Mouse (Mus musculus) limb, embryonic 11.5 days (tissue): ENCODE measurements at regions not wholly inside any gene's neighbourhood (a gene's known extent, or its start where the extent isn't known, plus 50 kb on each side); places are given as distances from the start of the nearest gene placed in this dataset.

ENCODE experiments used
- ATAC-seq: fragments of 200-750 bp; cut with Nextera tagmentation; 2 replicates; pipeline ENCODE4 v1.8.0; 2017; ENCODE audit warnings: low read depth; ENCODE audit not compliant: insufficient number of reproducible peaks, low FRiP score, low TSS enrichment
- DNase-seq: peaks from one replicate; pipeline ENCODE4 v3.0.0-alpha.2; 2015; ENCODE audit warnings: low spot score
- H3K27ac ChIP-seq: fragments of 300-500 bp; sonication (generic); replicated peaks from 2 replicates; pipeline ENCODE4 v1.5.1; 2014; ENCODE audit warnings: low read depth, mild to moderate bottlenecking, low read length
- H3K27me3 ChIP-seq: fragments of 300-500 bp; sonication (generic); 2 replicates; pipeline ENCODE4 v1.6.1; 2014; ENCODE audit warnings: mild to moderate bottlenecking, low read length, mixed read lengths; ENCODE audit not compliant: control insufficient read depth, insufficient read depth
- H3K36me3 ChIP-seq: fragments of 300-500 bp; sonication (generic); 2 replicates; pipeline ENCODE4 v1.6.1; 2014; ENCODE audit warnings: mild to moderate bottlenecking, low read length, moderate library complexity, mixed read lengths; ENCODE audit not compliant: control insufficient read depth, insufficient read depth
- H3K4me1 ChIP-seq: fragments of 300-500 bp; sonication (generic); 2 replicates; pipeline ENCODE4 v1.6.1; 2014; ENCODE audit warnings: low read length, mixed read lengths; ENCODE audit not compliant: control insufficient read depth, insufficient read depth
- H3K4me2 ChIP-seq: fragments of 300-500 bp; sonication (generic); 2 replicates; pipeline ENCODE4 v1.6.1; 2014; ENCODE audit warnings: low read depth, mild to moderate bottlenecking, moderate library complexity; ENCODE audit not compliant: severe bottlenecking
- H3K4me3 ChIP-seq: fragments of 300-500 bp; sonication (generic); 2 replicates; pipeline ENCODE4 v1.5.1; 2014; ENCODE audit warnings: low read depth, low read length
- H3K9ac ChIP-seq: fragments of 300-500 bp; sonication (generic); 2 replicates; pipeline ENCODE4 v1.6.1; 2014; ENCODE audit warnings: mild to moderate bottlenecking, low read length
- H3K9me3 ChIP-seq: fragments of 300-500 bp; sonication (generic); 2 replicates; pipeline ENCODE4 v1.6.1; 2016; ENCODE audit warnings: low read length; ENCODE audit not compliant: control insufficient read depth
- WGBS: fragments of 180-500 bp; shearing (Covaris S2); extraction: QIAGEN DNeasy Blood & Tissue Kit; methylation state at CpG from one replicate; pipeline ENCODE4 v1.1.7; 2014; 5-methylcytosine and 5-hydroxymethylcytosine counted together

GRCm38 (mm10) chr13:16289633-16290032, 278.0 kb downstream of the Inhba start:
- H3K4me2 ChIP-seq = no peak overlapping the region
- no peak overlapping the region for H3K27ac ChIP-seq
- H3K36me3 ChIP-seq = no peaks in the 10 kb centered on the region
- 76% methylated on average over 2 of the region's 2 CpGs for WGBS
- H3K9ac ChIP-seq = no peak overlapping the region
- H3K9me3 ChIP-seq = no peaks in the 10 kb centered on the region
- H3K4me3 ChIP-seq = no peak overlapping the region
- H3K4me1 ChIP-seq = no peaks in the 10 kb centered on the region
- ATAC-seq = no peak
- no peaks in the 10 kb centered on the region for H3K27me3 ChIP-seq
- no peak for DNase-seq

DNA sequence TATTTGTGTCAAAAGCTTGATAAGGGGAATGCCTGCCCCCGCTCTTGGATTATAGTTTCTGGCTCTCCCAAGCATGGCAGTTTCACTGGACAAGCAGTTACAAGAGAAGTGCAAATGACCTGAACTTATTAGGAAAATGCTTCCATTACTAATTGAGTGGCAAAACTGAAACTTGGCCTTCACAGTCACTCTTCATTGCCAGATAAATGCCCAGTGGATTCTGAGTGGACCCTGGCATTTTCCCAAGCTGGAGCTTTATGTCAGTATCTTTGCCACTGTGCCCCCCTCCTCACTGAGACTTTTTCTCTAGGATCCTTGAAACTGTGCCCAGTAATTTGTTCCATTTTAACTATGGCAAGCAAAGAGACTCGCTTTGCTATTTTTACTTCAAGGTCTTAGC, 279.1 kb downstream of the Inhba start:
- no peak for DNase-seq
- H3K4me3 ChIP-seq = no peak overlapping the region
- no peak overlapping the region for H3K27ac ChIP-seq
- H3K36me3 ChIP-seq = no peaks in the 10 kb centered on the region
- no peaks in the 10 kb centered on the region for H3K9me3 ChIP-seq
- no peak overlapping the region for H3K4me2 ChIP-seq
- H3K4me1 ChIP-seq = no peaks in the 10 kb centered on the region
- no peak for ATAC-seq
- WGBS = 77% methylated on average over 2 of the region's 2 CpGs
- no peaks in the 10 kb centered on the region for H3K27me3 ChIP-seq
- no peak overlapping the region for H3K9ac ChIP-seq

DNA sequence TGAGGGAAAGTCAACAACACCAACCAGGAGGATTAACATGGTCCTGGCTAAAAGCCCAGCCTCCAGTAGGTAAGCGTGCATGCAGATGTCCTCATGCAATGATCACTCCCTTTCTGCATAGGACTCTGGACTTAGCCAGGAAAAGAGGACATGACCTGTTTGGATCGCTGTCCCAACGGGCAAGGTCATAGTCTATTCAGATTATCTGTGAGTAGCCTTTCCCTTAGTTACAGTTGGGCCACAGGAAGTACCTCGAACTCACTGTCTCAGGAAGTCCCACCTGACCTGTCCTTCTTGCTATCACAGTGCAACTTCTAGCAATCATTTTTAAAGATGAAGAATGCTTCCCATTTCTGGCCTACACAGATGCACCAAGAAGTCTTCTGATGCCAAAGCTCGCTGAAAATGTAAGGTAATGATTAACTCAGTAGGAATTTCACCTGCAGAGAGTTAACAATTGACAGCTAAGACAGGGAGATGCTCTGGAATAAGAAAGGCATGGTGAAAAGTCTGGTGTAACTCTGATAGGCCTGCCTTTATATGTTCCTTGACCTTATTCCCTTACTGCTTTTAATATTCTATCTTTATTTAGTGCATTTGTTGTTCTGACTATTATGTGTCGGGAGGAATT, 280.1 kb downstream of the Inhba start:
- H3K36me3 ChIP-seq = no peaks in the 10 kb centered on the region
- ATAC-seq (no peak), DNase-seq (no peak)
- no peak overlapping the region for H3K4me3 ChIP-seq
- H3K27ac ChIP-seq = no peak overlapping the region
- WGBS = 84% methylated on average over 6 of the region's 6 CpGs
- no peaks in the 10 kb centered on the region for H3K9me3 ChIP-seq
- H3K9ac ChIP-seq = no peak overlapping the region
- H3K27me3 ChIP-seq = no peaks in the 10 kb centered on the region
- no peaks in the 10 kb centered on the region for H3K4me1 ChIP-seq
- H3K4me2 ChIP-seq = no peak overlapping the region

DNA sequence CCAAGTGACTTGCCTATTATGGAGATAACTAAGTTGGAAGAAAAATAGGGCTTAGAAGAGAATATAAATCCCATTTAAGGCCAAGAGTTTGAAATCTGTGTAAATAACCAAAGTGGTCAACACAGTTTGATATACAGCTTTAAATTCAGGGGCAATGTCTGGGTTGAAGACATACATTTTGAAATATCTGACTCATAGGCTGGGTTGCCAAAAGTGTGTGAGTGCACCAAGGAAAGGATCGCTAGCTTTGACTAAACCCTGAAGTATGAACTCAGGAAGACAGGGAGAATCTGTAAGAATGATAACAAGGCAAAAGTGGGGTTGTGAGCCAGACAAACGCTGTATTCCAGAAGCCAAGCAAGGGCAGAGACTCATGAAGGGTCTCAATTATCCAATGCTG, 288.1 kb downstream of the Inhba start:
- no peaks in the 10 kb centered on the region for H3K27me3 ChIP-seq
- H3K4me3 ChIP-seq = no peak overlapping the region
- no peaks in the 10 kb centered on the region for H3K9me3 ChIP-seq
- H3K36me3 ChIP-seq = no peaks in the 10 kb centered on the region
- H3K4me2 ChIP-seq = no peak overlapping the region
- H3K4me1 ChIP-seq = no peaks in the 10 kb centered on the region
- H3K27ac ChIP-seq = no peak overlapping the region
- no peak for ATAC-seq
- H3K9ac ChIP-seq = no peak overlapping the region
- WGBS = 73% methylated on average over 2 of the region's 2 CpGs
- no peak for DNase-seq

GRCm38 (mm10) chr13:16314669-16315068, 303.0 kb downstream of the Inhba start:
- Histone ChIP-seq H3K27me3 (no peaks in the 10 kb centered on the region), H3K36me3 (no peaks in the 10 kb centered on the region), H3K9ac (no peak overlapping the region), H3K27ac (no peak overlapping the region), H3K4me1 (no peaks in the 10 kb centered on the region), H3K4me2 (no peak overlapping the region), H3K9me3 (no peaks in the 10 kb centered on the region), H3K4me3 (no peak overlapping the region)
- ATAC-seq = no peak
- DNase-seq = no peak
- 95% methylated on average over 2 of the region's 2 CpGs for WGBS

DNA sequence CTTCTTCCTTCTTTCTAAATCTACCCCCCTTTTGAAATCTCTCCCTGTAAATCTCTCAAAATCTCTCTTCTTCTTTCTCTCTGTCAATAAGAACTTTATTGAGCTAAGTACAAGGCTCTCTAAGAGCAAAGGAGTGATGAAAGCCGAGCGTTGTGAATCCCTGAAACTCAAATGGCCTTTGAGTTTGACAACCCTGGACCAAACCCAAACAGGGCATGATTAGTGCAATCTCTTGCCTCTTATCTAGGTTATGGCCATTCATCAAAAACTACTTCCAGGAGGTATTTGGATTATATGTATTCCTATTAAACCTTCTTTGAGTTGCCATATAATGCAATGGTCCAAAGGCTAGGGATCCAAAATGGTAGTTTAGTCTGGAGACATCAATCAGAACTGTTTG, 304.0 kb downstream of the Inhba start:
- Histone ChIP-seq H3K27ac (no peak overlapping the region), H3K27me3 (no peaks in the 10 kb centered on the region), H3K36me3 (no peaks in the 10 kb centered on the region), H3K4me3 (no peak overlapping the region), H3K9me3 (no peaks in the 10 kb centered on the region), H3K4me1 (no peaks in the 10 kb centered on the region), H3K9ac (no peak overlapping the region), H3K4me2 (no peak overlapping the region)
- DNase-seq = no peak
- ATAC-seq = no peak
- 93% methylated on average over 2 of the region's 2 CpGs for WGBS

DNA sequence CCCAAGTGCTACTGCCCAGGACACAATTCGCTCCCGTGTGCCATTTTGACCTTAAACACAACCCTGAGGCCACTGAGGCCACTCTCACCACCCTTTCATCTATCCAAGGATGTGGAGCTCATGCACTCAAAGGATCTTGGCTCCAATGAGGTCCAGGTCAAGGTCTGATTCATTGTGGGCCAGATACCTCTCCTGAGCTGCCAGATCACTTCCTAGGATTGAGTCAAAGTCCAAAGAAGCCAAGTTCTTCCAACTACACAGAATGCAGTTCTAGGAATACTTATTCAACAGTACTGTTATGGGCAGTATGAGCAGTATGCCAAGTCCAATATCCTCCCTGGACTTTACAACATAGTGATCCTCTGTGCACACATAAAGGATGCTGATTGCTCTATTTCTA, 304.9 kb downstream of the Inhba start:
- no peak overlapping the region for H3K4me3 ChIP-seq
- H3K9ac ChIP-seq = no peak overlapping the region
- ATAC-seq (no peak), DNase-seq (no peak)
- no peaks in the 10 kb centered on the region for H3K36me3 ChIP-seq
- H3K27me3 ChIP-seq = no peaks in the 10 kb centered on the region
- no peaks in the 10 kb centered on the region for H3K4me1 ChIP-seq
- H3K4me2 ChIP-seq = no peak overlapping the region
- no peaks in the 10 kb centered on the region for H3K9me3 ChIP-seq
- H3K27ac ChIP-seq = no peak overlapping the region
- WGBS = 85% methylated on average over 2 of the region's 2 CpGs

DNA sequence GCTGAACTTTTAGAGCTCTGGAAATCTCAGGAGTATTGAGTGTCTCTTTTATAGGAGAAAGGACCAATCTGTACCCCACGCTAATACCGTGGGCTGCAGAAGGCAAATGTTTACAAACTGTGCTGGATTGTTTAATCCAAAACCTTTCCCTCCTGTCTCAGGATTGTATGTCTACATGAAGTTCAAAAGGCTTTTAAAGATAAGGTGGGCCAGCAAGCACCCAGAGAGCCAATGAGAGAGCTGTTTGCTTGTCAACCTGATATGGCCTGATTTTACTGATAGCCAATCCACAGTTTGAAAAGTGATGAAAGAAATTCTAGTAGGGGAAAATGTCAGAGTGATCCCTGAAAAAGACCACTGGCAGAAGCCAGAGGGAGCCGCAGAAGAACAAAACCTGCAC, 305.8 kb downstream of the Inhba start:
- no peaks in the 10 kb centered on the region for H3K27me3 ChIP-seq
- H3K9me3 ChIP-seq = no peaks in the 10 kb centered on the region
- H3K4me2 ChIP-seq = no peak overlapping the region
- no peak overlapping the region for H3K4me3 ChIP-seq
- no peak overlapping the region for H3K9ac ChIP-seq
- ATAC-seq (no peak), DNase-seq (no peak)
- no peaks in the 10 kb centered on the region for H3K4me1 ChIP-seq
- WGBS = 44% methylated on average over 3 of the region's 3 CpGs
- no peaks in the 10 kb centered on the region for H3K36me3 ChIP-seq
- H3K27ac ChIP-seq = no peak overlapping the region

- Histone ChIP-seq H3K4me2 (no peak overlapping the region), H3K9ac (no peak overlapping the region), H3K9me3 (no peaks in the 10 kb centered on the region), H3K27ac (no peak overlapping the region), H3K36me3 (no peaks in the 10 kb centered on the region), H3K4me3 (no peak overlapping the region), H3K27me3 (no peaks in the 10 kb centered on the region), H3K4me1 (no peaks in the 10 kb centered on the region)
- 92% methylated on average over 4 of the region's 4 CpGs for WGBS
- no peak for DNase-seq
- ATAC-seq = no peak
These were observed 308.7 kb downstream of the Inhba start for GRCm38 (mm10) chr13:16320392-16320791.
